Mouse (Mus musculus) stomach, postnatal 0 days (tissue): Measurements from ENCODE around the gene Lpcat3.

Experiments
- CTCF ChIP-seq: IDR thresholded peaks from 2 replicates; pipeline ENCODE4 v1.5.1; 2016; ENCODE audit warnings: antibody characterized with exemption, low read depth, mild to moderate bottlenecking, moderate library complexity
- EP300 ChIP-seq: optimal IDR thresholded peaks from 2 replicates; pipeline ENCODE3; 2016; ENCODE audit warnings: antibody characterized with exemption

GRCm38 (mm10) chr6:124729850-124730705 is 67.3 kb downstream of the Lpcat3 start:
- TF ChIP-seq CTCF, result no peak
- TF ChIP-seq EP300, result no peak
